Mouse (Mus musculus): Measurements from ENCODE around the gene Nr1d1.
A peak's percentile ranks its signal among the peaks of the same experiment; 100 is the strongest.

DNA sequence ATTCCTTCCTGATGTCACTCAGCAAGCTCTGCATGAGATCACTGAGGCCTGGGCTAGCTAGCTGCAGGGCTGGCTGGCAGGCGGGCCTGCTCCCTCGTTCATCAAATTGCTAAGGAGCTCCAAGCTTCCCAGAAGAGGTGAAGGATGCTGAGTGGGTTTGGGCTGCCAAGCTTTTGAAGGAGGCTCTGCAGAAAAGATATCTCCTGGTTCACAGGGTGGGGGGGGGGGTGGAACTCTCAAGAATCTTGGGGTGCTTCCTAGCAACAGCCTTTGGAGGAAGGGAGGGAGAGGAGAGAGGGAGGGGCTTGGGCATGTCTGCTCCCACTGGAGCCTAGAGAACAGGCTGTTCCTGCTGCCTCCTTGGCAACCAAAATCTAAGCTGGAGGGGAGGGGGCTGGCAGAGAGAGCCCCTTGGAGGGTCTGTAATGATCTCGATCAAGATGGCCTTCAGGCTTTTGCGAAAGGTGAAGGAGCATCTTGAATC is 36.7 kb downstream of the Nr1d1 start:
- no peak for TF ChIP-seq CTCF (IDR thresholded peaks at IDR 0.05; ENCODE audit: extremely low read depth, insufficient read depth, low read length)
- peak; percentile 48; the same call in 1 of the 2 replicates for TF ChIP-seq POLR2A (IDR thresholded peaks at IDR 0.05; ENCODE audit: extremely low read depth, insufficient read depth, low read length)
